Mouse (Mus musculus): ENCODE data around the gene Wdr93.
"Not testable (repeated sequence)": the region's sequence is repeated elsewhere in the genome, so short reads cannot be mapped to it uniquely, and the experiment has no call there.

The Wdr93 gene

DNA sequence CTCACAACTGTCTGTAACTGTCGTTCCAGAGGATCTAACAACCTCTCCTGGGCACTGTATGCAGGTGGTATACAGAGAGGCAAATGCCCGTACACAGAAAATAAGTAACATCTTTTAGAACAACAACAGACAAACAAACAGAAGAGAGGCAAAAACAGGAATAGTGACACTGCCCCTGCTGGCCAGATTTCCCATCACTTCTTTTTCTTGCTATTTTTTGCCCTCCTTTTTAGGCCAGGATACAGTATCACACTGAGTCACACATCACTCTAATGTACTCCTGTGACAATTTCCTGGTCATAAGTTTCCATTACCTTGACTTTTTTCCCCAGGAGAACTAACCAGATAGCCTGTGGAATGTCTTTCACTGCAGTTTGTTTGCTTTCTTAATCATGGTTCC lies 13.4 kb downstream of the Wdr93 start:
- DNase-seq, result no peak

DNA sequence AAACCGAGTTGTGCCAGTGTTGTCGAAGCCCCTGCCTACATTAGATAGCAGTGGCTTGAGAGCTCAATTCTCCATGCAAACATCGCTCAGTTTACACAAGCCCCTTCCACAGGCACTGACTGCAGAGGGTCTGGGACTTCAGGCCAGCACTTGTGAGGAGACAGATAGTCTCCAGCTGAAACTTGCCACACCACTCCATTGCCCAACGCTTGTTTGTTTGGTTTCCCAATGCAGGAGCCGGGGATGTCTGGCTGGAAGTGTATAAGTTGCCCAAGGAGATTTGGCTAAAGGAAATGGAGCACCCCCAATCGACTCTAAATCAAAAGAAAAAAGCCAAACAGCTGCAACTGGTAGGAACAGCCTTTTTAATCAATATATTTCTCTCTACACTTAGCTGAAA lies 15.2 kb downstream of the Wdr93 start:
- no peak for DNase-seq

- DNase-seq, result no peak
Measured at GRCm38 (mm10) chr7:79759766-79760165, 16.8 kb downstream of the Wdr93 start.

DNA sequence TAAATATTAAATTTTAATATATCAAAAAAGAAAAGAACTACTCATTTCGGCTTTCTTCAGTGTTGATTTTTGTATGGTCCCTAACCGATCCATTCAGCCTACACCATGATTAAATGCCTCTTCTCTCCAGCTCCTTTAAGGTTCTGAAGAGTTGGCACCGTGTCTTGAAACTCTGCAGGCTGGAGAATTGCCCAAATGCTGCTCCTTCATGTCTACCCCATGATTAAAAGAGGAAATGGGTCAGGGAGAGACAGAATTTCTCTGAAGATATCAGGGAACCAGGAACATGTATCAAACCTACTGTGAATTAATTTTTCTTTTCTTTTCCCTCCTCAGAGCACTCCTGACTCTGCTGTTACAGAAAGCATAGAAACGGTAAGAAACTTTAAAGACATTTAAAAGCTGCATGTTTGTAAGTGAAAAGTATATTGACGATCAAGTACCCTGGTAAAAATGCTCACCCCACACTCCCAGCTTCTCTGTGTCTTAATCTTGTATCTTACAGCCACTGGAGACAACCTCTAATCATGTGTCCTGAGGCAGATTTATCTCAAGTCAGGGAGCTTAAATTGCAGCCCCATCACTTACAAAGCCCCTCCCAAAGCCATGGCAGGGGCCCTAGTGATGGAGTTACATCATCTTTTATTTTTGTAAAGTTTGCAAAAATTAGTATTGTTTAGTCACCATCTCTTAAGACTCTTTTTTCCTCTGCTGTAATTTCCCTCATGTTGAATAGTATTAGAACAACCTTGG lies 18.3 kb downstream of the Wdr93 start:
- DNase-seq, result no peak

- DNase-seq, result no peak
Measured at GRCm38 (mm10) chr7:79762106-79762505, 19.1 kb downstream of the Wdr93 start.

GRCm38 (mm10) chr7:79765991-79766390 lies 23.0 kb downstream of the Wdr93 start:
- no peak for DNase-seq

DNA sequence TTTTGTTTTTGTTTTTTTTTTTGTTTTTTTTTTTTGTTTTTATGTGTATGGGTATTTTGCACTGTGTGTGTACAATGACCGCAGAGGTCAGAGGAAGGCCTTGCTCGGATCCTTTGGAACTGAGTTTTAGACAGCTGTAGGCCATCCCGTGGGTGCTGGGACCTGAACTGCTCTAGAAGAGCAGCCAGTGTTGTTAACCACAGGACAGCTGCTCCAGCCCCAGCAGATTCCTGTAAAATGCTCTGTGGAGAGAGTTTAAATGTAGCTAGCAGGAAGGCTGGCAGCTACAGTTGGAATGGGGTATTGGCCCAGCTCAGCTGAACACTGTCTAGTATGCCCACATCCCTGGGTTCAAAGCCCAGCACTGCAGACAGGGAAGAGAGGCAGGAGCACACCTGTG lies 26.7 kb downstream of the Wdr93 start:
- DNase-seq, result no peak

GRCm38 (mm10) chr7:79771561-79772512 lies 28.9 kb downstream of the Wdr93 start:
- DNase-seq, result no peak

DNA sequence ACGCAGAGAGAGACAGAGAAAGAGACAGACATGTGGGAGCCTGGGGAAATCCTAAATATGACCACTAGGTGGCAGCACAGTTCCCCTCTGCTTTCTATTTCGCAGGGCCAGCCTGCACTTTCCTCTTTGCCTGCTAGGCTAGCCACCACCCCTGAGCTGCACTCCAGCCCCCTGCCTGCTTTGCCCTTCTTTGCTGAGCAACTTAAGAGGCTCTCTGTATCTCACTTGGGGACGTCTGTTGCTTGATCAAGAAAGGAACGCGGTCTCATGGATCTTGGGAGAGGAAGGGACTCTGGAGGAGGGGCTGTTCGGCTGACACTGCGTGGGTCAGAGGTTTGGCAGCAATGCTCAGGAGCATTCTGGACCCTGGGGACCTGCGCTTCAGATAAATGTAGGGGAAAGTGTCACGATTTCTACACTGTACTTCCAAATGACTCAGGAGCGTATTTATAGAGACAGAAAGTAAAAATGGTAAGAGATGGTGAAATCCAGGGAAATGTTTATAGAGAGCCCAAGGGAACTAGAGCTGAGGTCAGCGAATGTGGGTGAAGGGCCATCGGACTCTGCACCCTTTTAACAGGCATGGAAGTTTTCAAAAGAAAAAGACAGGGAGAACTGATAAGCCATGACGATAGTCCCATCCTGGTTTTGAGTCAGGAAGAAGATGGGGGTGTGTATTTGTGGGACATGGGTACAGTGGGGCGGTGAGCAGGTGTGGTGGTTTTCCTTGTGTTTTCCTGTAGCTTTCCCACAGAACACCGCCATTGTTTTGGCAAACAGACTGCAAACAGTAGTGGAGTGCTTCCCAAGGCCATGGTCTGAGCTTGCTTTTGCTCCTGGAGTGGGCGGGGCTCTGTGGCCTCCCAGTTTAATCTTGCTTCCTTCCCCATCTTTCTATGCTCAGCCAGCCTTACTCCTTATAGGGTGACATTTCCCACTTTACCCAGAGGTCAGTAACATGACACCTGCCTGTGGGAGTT lies 38.0 kb downstream of the Wdr93 start:
- peak; percentile 87 for DNase-seq

GRCm38 (mm10) chr7:79781826-79782515 lies 39.0 kb downstream of the Wdr93 start:
- DNase-seq, result peak; percentile 40

DNA sequence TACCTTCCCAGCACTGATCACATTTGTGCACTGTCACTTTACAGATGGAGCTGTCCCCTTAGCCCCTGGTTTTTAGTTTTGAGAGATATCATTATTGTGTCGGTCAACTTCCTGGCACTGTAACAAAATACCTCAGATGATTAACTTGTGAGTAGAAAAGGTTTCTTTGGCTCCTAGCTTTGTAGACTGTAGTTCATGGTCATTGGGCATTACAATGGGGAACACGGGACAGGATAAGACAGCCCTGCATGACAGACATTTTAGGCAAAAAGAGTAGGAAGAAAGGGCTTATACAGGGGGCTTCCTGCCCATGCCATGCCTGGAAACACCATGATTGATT lies 39.5 kb downstream of the Wdr93 start:
- DNase-seq, result peak; percentile 59

DNA sequence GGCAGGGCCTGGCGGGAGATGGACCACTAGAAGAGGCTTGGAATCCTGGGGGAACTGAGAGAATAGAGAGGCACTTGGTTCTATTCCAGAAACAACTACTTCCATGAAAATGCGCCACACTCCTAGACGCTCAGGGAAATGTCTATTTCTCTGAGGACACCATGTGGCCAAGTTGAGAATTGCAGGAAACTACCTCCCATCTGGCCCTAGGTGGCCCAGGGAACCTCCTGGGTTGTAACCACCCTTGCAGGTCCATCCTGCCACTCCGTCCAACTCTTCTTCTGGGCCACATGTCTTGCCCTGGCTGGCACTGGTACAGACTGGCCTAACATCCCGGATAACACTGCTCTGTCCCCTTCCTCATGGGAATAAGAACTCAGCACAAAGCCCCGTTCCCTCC lies 43.3 kb downstream of the Wdr93 start:
- DNase-seq, result peak; percentile 84

- DNase-seq, result not testable (repeated sequence)
Measured at GRCm38 (mm10) chr7:79789812-79790211, 46.8 kb downstream of the Wdr93 start.

DNA sequence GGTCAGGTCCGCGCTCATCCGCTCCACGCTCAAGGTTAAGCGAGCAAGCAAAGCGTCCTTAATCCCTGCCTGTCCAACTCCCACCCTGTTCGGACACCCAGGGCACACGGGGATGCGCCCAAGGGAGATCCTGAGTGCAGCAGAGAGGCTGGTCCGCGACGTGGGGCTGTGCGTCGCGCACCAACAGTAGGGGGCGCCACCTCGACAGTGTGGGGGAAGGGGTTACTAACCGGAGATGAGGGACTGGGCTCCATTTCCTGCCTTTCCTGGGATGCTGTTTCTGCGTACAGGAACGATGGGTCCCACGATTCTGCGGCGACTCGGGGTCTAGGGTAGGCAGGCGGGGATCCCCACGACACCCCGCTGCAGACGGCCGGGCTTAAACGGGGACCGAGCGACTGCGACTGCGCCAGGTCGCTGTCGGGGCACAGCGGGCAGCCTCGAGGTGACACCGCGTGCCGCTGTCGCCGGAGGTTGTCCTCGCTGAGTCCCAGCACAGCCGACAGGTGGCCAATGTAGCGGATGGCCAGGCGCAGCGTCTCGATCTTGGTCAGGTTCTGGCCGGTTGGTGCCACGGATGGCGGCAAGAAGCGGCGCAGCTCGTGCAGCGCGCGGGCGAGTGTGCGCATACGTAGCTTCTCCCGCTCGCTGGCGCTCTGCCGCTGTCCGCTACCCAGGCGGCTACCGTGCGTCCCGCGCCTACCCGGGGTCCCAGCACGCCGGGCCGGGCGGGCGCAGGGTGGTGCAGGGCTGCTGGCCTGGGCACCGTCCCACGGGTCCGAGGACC lies 49.9 kb downstream of the Wdr93 start:
- DNase-seq, result no peak

- DNase-seq, result no peak
Measured at GRCm38 (mm10) chr7:79793688-79794087, 50.7 kb downstream of the Wdr93 start, which contains the start of gene Mesp1. TSS of gene Mesp1 (minus strand) at chr7:79793788.

GRCm38 (mm10) chr7:79798606-79799005 lies 55.6 kb downstream of the Wdr93 start:
- DNase-seq, result no peak

GRCm38 (mm10) chr7:79799048-79799447 lies 56.1 kb downstream of the Wdr93 start:
- peak; percentile 88 for DNase-seq

- no peak for DNase-seq
Measured at GRCm38 (mm10) chr7:79799506-79799905, 56.5 kb downstream of the Wdr93 start.

DNA sequence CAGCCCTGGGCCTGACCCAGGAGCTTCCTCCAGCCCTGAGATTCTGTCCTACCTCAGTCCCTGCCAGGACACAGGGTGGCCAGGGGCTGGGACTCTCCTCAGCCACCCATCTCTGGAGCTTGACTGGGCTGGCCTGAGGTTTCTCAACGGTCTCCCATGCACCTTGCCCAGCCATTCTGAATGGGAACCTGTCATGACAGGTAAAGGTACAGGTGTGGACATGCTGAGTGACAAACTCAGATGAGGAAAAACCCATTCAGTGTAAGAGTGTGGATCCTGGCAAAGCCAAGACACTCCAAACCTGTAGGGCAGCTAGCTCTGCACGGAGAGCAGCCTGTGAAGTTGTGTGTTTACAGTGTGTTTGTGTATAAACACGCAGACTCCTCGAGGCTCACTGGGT lies 57.4 kb downstream of the Wdr93 start:
- DNase-seq, result no peak

DNA sequence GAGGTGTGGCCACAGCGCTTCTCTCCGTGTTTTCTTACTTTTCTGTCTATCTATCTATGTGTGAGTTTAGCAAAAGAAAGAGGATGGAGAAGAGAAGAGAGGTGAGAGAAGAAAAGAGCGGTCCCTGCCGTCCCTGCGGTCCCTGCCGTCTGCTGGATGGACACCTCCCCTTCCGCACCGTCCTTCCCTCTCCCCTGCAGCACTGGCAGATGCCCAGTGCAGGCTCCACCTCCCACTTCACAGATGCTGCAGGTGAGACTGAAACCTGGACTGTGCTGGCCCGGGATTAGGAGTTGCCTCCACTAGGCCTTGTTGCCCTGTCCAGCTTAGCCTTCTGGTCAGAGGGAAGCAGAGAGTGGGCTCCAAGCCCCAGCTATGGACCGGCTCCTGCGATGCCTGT lies 58.4 kb downstream of the Wdr93 start:
- no peak for DNase-seq

- DNase-seq, result no peak
Measured at GRCm38 (mm10) chr7:79802037-79802436, 59.1 kb downstream of the Wdr93 start.
